Mouse (Mus musculus) CH12.LX (cell line): ENCODE measurements at regions not wholly inside any gene's neighbourhood (a gene's known extent, or its start where the extent isn't known, plus 50 kb on each side); places are given as distances from the start of the nearest gene placed in this dataset.

ENCODE experiments used
- DNase-seq: peaks from one replicate; pipeline ENCODE4 v3.0.0-alpha.2; 2013; ENCODE audit errors: extremely low read depth
- H3K27ac ChIP-seq: 2 replicates; pipeline ENCODE4 v1.5.1; 2012; ENCODE audit warnings: low read depth, mild to moderate bottlenecking, control low read depth, moderate library complexity; ENCODE audit not compliant: insufficient read depth
- H3K27me3 ChIP-seq: replicated peaks from 2 replicates; pipeline ENCODE3; 2012; ENCODE audit warnings: inconsistent platforms
- H3K36me3 ChIP-seq, 2 experiments: replicated peaks in 1 of 2; 2 replicates each; pipeline versions ENCODE3 to v1.6.1; 2012; ENCODE audit warnings: inconsistent platforms in 1 of 2, low read length in 1 of 2, mild to moderate bottlenecking in 1 of 2, mixed read lengths in 1 of 2, moderate library complexity in 1 of 2; ENCODE audit not compliant: control insufficient read depth in 1 of 2, insufficient read depth in 1 of 2
- H3K4me1 ChIP-seq, 2 experiments: 2 replicates each; pipeline ENCODE4 v1.6.1; 2012; ENCODE audit warnings: inconsistent platforms in 1 of 2, moderate library complexity in 1 of 2; ENCODE audit not compliant: insufficient read depth in 2 of 2, control insufficient read depth in 1 of 2
- H3K4me2 ChIP-seq: 2 replicates; pipeline ENCODE4 v1.6.1; 2012; ENCODE audit warnings: low read depth, mild to moderate bottlenecking, control low read depth; ENCODE audit not compliant: poor library complexity, insufficient read depth, severe bottlenecking
- H3K4me3 ChIP-seq, 3 experiments: fragments of 150-350 bp in 1 of 3; sonication (generic) in 1 of 3; replicated peaks in 1 of 3; 2 replicates each; pipeline versions ENCODE3 to v1.5.1; 2011 to 2012; ENCODE audit warnings: low read depth in 2 of 3, low read length in 2 of 3, mild to moderate bottlenecking in 2 of 3, moderate library complexity in 2 of 3, control low read depth in 1 of 3, improper control_type of control experiment in 1 of 3, inconsistent platforms in 1 of 3, mixed read lengths in 1 of 3; ENCODE audit not compliant: poor library complexity in 1 of 3
- H3K79me2 ChIP-seq: replicated peaks from 2 replicates; pipeline ENCODE4 v1.6.1; 2012; ENCODE audit warnings: mild to moderate bottlenecking, moderate library complexity; ENCODE audit not compliant: control insufficient read depth, poor library complexity, insufficient read depth, severe bottlenecking; ENCODE audit errors: extremely low read depth
- H3K9ac ChIP-seq: 2 replicates; pipeline ENCODE4 v1.6.1; 2012; ENCODE audit warnings: low read depth, mild to moderate bottlenecking, control low read depth, moderate library complexity; ENCODE audit not compliant: insufficient read depth
- H3K9me3 ChIP-seq: replicated peaks from 2 replicates; pipeline ENCODE3; 2012; ENCODE audit warnings: low read length, inconsistent platforms, mixed read lengths
- BHLHE40 ChIP-seq: IDR thresholded peaks from 2 replicates; pipeline ENCODE4 v1.6.1; 2011; ENCODE audit warnings: mild to moderate bottlenecking, low read depth, low read length, improper control_type of control experiment
- CTCF ChIP-seq, 2 experiments: IDR thresholded peaks in 1 of 2; conservative IDR thresholded peaks in 1 of 2; 2 replicates each; pipeline ENCODE4 v1.5.1; 2011 to 2012; ENCODE audit warnings: low read depth in 2 of 2, low read length in 2 of 2, improper control_type of control experiment in 1 of 2, inconsistent platforms in 1 of 2, mild to moderate bottlenecking in 1 of 2, moderate library complexity in 1 of 2
- E2F4 ChIP-seq: IDR thresholded peaks from 2 replicates; pipeline ENCODE4 v1.6.1; 2011; ENCODE audit warnings: low read depth, low read length, improper control_type of control experiment; ENCODE audit not compliant: insufficient replicate concordance
- EP300 ChIP-seq: IDR thresholded peaks from 2 replicates; pipeline ENCODE4 v1.6.1; 2011; ENCODE audit warnings: low read length, improper control_type of control experiment
- ETS1 ChIP-seq: conservative IDR thresholded peaks from 2 replicates; pipeline ENCODE4 v1.6.1; 2012; ENCODE audit warnings: low read depth, mild to moderate bottlenecking, inconsistent platforms, low read length, improper control_type of control experiment, moderate library complexity
- GABPA ChIP-seq: IDR thresholded peaks from 2 replicates; pipeline ENCODE4 v1.6.1; 2012; ENCODE audit warnings: low read depth, low read length, improper control_type of control experiment, inconsistent platforms; ENCODE audit not compliant: insufficient replicate concordance
- HCFC1 ChIP-seq: IDR thresholded peaks from 2 replicates; pipeline ENCODE4 v1.6.1; 2012; ENCODE audit warnings: low read depth, mild to moderate bottlenecking, inconsistent platforms, low read length, improper control_type of control experiment
- JUN ChIP-seq: IDR thresholded peaks from 2 replicates; pipeline ENCODE4 v1.6.1; 2011; ENCODE audit warnings: low read depth, mild to moderate bottlenecking, low read length, improper control_type of control experiment, moderate library complexity; ENCODE audit not compliant: insufficient read depth
- KAT2A ChIP-seq: IDR thresholded peaks from 2 replicates; pipeline ENCODE4 v1.6.1; 2012; ENCODE audit warnings: low read length, improper control_type of control experiment, inconsistent platforms; ENCODE audit not compliant: insufficient replicate concordance
- MAFK ChIP-seq: IDR thresholded peaks from 2 replicates; pipeline ENCODE4 v1.6.1; 2011; ENCODE audit warnings: low read length, improper control_type of control experiment; ENCODE audit not compliant: insufficient replicate concordance
- MAX ChIP-seq: IDR thresholded peaks from 2 replicates; pipeline ENCODE4 v1.6.1; 2011; ENCODE audit warnings: low read length, improper control_type of control experiment
- MAZ ChIP-seq: IDR thresholded peaks from 2 replicates; pipeline ENCODE4 v1.6.1; 2012; ENCODE audit warnings: low read depth, mild to moderate bottlenecking, inconsistent platforms, low read length, improper control_type of control experiment, moderate library complexity
- MEF2A ChIP-seq: IDR thresholded peaks from 2 replicates; pipeline ENCODE4 v1.6.1; 2014; ENCODE audit warnings: low read depth, mild to moderate bottlenecking, inconsistent platforms, low read length, improper control_type of control experiment, borderline replicate concordance
- MYC ChIP-seq: IDR thresholded peaks from 2 replicates; pipeline ENCODE4 v1.6.1; 2011; ENCODE audit warnings: low read depth, mild to moderate bottlenecking, improper control_type of control experiment, low read length
- POLR2AphosphoS2 ChIP-seq: IDR thresholded peaks from 2 replicates; pipeline ENCODE4 v1.6.1; 2011; ENCODE audit warnings: low read depth, low read length, improper control_type of control experiment
- RCOR1 ChIP-seq: conservative IDR thresholded peaks from 2 replicates; pipeline ENCODE4 v1.6.1; 2012; ENCODE audit warnings: low read depth, mild to moderate bottlenecking, inconsistent platforms, low read length, improper control_type of control experiment
- SIN3A ChIP-seq: IDR thresholded peaks from 2 replicates; pipeline ENCODE4 v1.6.1; 2012; ENCODE audit warnings: low read length, improper control_type of control experiment, inconsistent platforms
- SMC3 ChIP-seq: IDR thresholded peaks from 2 replicates; pipeline ENCODE4 v1.6.1; 2011; ENCODE audit warnings: low read depth, low read length, improper control_type of control experiment
- TCF12 ChIP-seq: IDR thresholded peaks from 2 replicates; pipeline ENCODE4 v1.6.1; 2014; ENCODE audit warnings: low read depth, mild to moderate bottlenecking, inconsistent platforms, low read length, improper control_type of control experiment
- UBTF ChIP-seq: IDR thresholded peaks from 2 replicates; pipeline ENCODE4 v1.6.1; 2012; ENCODE audit warnings: low read depth, mild to moderate bottlenecking, inconsistent platforms, low read length, improper control_type of control experiment, moderate library complexity
- USF1 ChIP-seq: IDR thresholded peaks from 2 replicates; pipeline ENCODE4 v1.6.1; 2014; ENCODE audit warnings: low read depth, mild to moderate bottlenecking, inconsistent platforms, low read length, improper control_type of control experiment
- ZKSCAN1 ChIP-seq: IDR thresholded peaks from 2 replicates; pipeline ENCODE4 v1.6.1; 2012; ENCODE audit warnings: low read depth, inconsistent platforms, low read length, improper control_type of control experiment, borderline replicate concordance
- ZMIZ1 ChIP-seq: IDR thresholded peaks from 2 replicates; pipeline ENCODE4 v1.6.1; 2012; ENCODE audit warnings: low read depth, mild to moderate bottlenecking, inconsistent platforms, low read length, improper control_type of control experiment
- dilution Hi-C: fragments of 300-500 bp; cut with MboI; formaldehyde crosslinking; loops from 2 replicates; pipeline ENCODE4 v1.14.3; 2020; ENCODE audit warnings: low sequenced_read_pairs; ENCODE audit not compliant: extremely low pct_unique_long_range_greater_than_20kb, extremely low pct_ligation_motif_present
- in situ Hi-C: fragments of 300-500 bp; cut with MboI; formaldehyde crosslinking; loops from 3 replicates; pipeline ENCODE4 v1.14.3; 2019; ENCODE audit warnings: low sequenced_read_pairs, low pct_ligation_motif_present, low pct_unique_long_range_greater_than_20kb, mixed read lengths

GRCm38 (mm10) chr15:17404701-17405100, 676.1 kb downstream of the Cdh9 start:
- H3K4me1 ChIP-seq: no peaks in the 10 kb centered on the region
- H3K79me2 ChIP-seq: no peaks in the 10 kb centered on the region
- H3K27ac ChIP-seq: no peak overlapping the region
- in situ Hi-C loops: no loop called here
- dilution Hi-C loops: no loop called here
- H3K4me2 ChIP-seq: no peak overlapping the region
- H3K36me3 ChIP-seq: no peaks in the 10 kb centered on the region
- peaks cover 31% of the 10 kb centered on the region for H3K9me3 ChIP-seq
- H3K4me3 ChIP-seq: no peak overlapping the region
- no peak for DNase-seq
- TF ChIP-seq GABPA (no peak), MEF2A (no peak), CTCF (conservative IDR thresholded peaks at IDR 0.05 in 1 of 2, IDR thresholded peaks at IDR 0.05 in 1 of 2; ENCODE audit: low read depth in 2 of 2, low read length in 2 of 2) (no peak), SMC3 (no peak), SIN3A (no peak), MAZ (no peak), ETS1 (no peak), USF1 (no peak), HCFC1 (no peak)
- no peaks in the 10 kb centered on the region for H3K27me3 ChIP-seq
- H3K9ac ChIP-seq: no peak overlapping the region

GRCm38 (mm10) chr15:17427747-17428146, 699.2 kb downstream of the Cdh9 start:
- Histone ChIP-seq H3K9me3 (peaks cover 23% of the 10 kb centered on the region), H3K36me3 (no peaks in the 10 kb centered on the region), H3K4me2 (no peak overlapping the region), H3K4me1 (no peaks in the 10 kb centered on the region), H3K4me3 (no peak overlapping the region), H3K79me2 (no peaks in the 10 kb centered on the region), H3K9ac (no peak overlapping the region), H3K27me3 (no peaks in the 10 kb centered on the region), H3K27ac (no peak overlapping the region)
- DNase-seq: no peak
- TF ChIP-seq MEF2A (no peak), JUN (no peak), MAZ (no peak), USF1 (no peak), EP300 (no peak), MAX (no peak), KAT2A (no peak), ZKSCAN1 (no peak), HCFC1 (no peak), MYC (no peak), RCOR1 (no peak), TCF12 (no peak), GABPA (no peak), SMC3 (no peak), ZMIZ1 (no peak), MAFK (no peak), POLR2AphosphoS2 (no peak), UBTF (no peak), E2F4 (no peak), BHLHE40 (no peak)
- dilution Hi-C loops: no loop called here
- in situ Hi-C loops: no loop called here
